Mouse (Mus musculus) skeletal muscle tissue, postnatal 0 days (tissue): ENCODE data around the gene Dnajb7. TPM values are rescaled to one million over a fixed set of nuclear protein-coding genes. Genes with fewer than 3 reads are reported as not detected.

Experiments
- polyA plus RNA-seq: library from polyadenylated mRNA; unstranded; fragments of >200 nt; fragmentation: Nextera tagmentation; extraction: Ambion mirVana; gene quantifications from 2 replicates; pipeline ENCODE4 v1.2.1, GENCODE M21; 2015

Dnajb7 gene
- polyA plus RNA-seq: 0.37 and 0.62 TPM in 2 replicates

GRCm38 (mm10) chr15:81408199-81408598, at the start of gene Dnajb7:
TSS of gene Dnajb7 (minus strand) at chr15:81408299.

GRCm38 (mm10) chr15:81399638-81400315, 8.3 kb downstream of the Dnajb7 start, which contains the start of the genes St13 and Xpnpep3:
TSS of gene St13 (minus strand) at chr15:81400077.
TSS of gene Xpnpep3 (plus strand) at chr15:81400138.

GRCm38 (mm10) chr15:81360345-81361021, 47.6 kb downstream of the Dnajb7 start, which contains the start of gene Slc25a17:
TSS of gene Slc25a17 (minus strand) at chr15:81360812.

Other genes with a start within 250 kb of the Dnajb7 start
- gene Mrtfa, start 217.5 kb downstream of the Dnajb7 start, polyA plus RNA-seq: 17.9 and 20.3 TPM in 2 replicates
- gene Mchr1, start 172.8 kb downstream of the Dnajb7 start, polyA plus RNA-seq: 5.0 and 5.6 TPM in 2 replicates
- 38.4 and 50.4 TPM in 2 replicates for gene Slc25a17, start 47.5 kb downstream of the Dnajb7 start, polyA plus RNA-seq
- 92.6 and 109 TPM in 2 replicates for gene St13, start 8.2 kb downstream of the Dnajb7 start, polyA plus RNA-seq
- gene Xpnpep3, start 8.2 kb downstream of the Dnajb7 start, polyA plus RNA-seq: 5.9 and 6.0 TPM in 2 replicates
- gene Rbx1, start 58.0 kb upstream of the Dnajb7 start, polyA plus RNA-seq: 344 and 355 TPM in 2 replicates
- 6.8 and 7.0 TPM in 2 replicates for gene Ep300, start 177.1 kb upstream of the Dnajb7 start, polyA plus RNA-seq